ENCODE assay signal across 8 mouse cellular contexts in genomic region chr17:34123518-34123917, GRCm38 (mm10). TPM values are rescaled to one million over a fixed set of nuclear protein-coding genes. Genes with fewer than 3 reads are reported as not detected.
DNase-seq lines count a peak whose midpoint lies in the region; ATAC-seq and TF ChIP-seq lines count a peak whose summit lies in the region.

No protein-coding gene starts in this region.

- peaks cover 0 to 11% of the 10 kb centered on the region in 2 experiments; a peak in 2 of 4 replicates for H3K36me3 ChIP-seq in MEL (ENCODE audit: control insufficient read depth in 1 of 2, insufficient read depth in 2 of 2, low read length in 2 of 2)
- H3K36me3 ChIP-seq in forebrain, postnatal 0 days (ENCODE audit: insufficient read depth), result peaks cover 5% of the 10 kb centered on the region; the same call in 1 of the 2 replicates
- peaks cover 10% of the 10 kb centered on the region for H3K36me3 ChIP-seq in limb, embryonic 12.5 days
- no peaks in the 10 kb centered on the region for H3K36me3 ChIP-seq in midbrain, postnatal 0 days (ENCODE audit: insufficient read depth, low read length)

- H3K27me3 ChIP-seq in MEL (ENCODE audit: control insufficient read depth in 1 of 2, insufficient read depth in 2 of 2, low read length in 2 of 2), result no peaks in the 10 kb centered on the region
- no peaks in the 10 kb centered on the region for H3K27me3 ChIP-seq in forebrain, postnatal 0 days (ENCODE audit: insufficient read depth, low read length)
- no peaks in the 10 kb centered on the region for H3K27me3 ChIP-seq in limb, embryonic 12.5 days
- no peaks in the 10 kb centered on the region for H3K27me3 ChIP-seq in midbrain, postnatal 0 days (ENCODE audit: insufficient read depth, low read length)

- H3K4me1 ChIP-seq in MEL (ENCODE audit: control insufficient read depth in 1 of 2, insufficient read depth in 2 of 2, low read length in 2 of 2), result peaks cover 3 to 23% of the 10 kb centered on the region in 2 experiments
- 0 out of 2 replicates have a peak, but pooled peaks cover 5% of the 10 kb centered on the region for H3K4me1 ChIP-seq in forebrain, postnatal 0 days (ENCODE audit: insufficient read depth)
- peaks cover 35% of the 10 kb centered on the region for H3K4me1 ChIP-seq in limb, embryonic 12.5 days (replicated peaks)
- H3K4me1 ChIP-seq in midbrain, postnatal 0 days (ENCODE audit: insufficient read depth, low read length), result peaks cover 7% of the 10 kb centered on the region

- TF ChIP-seq RAD21 in MEL (IDR thresholded peaks at IDR 0.05; ENCODE audit: low read depth, low read length), result no peak

- peaks cover 50% of the 10 kb centered on the region for H3K79me2 ChIP-seq in MEL (ENCODE audit: control insufficient read depth, insufficient read depth, low read length, poor library complexity)

- TF ChIP-seq EP300 in MEL (IDR thresholded peaks at IDR 0.05; ENCODE audit: low read depth in 1 of 2, low read length in 2 of 2), result no peak

- no peak for TF ChIP-seq CTCF in MEL (IDR thresholded peaks at IDR 0.05 in 2 of 3, conservative IDR thresholded peaks at IDR 0.05 in 1 of 3; ENCODE audit: control insufficient read depth in 1 of 3, insufficient read depth in 1 of 3, low read depth in 2 of 3, low read length in 3 of 3, poor library complexity in 1 of 3, severe bottlenecking in 1 of 3)
- no peak for TF ChIP-seq CTCF in forebrain, postnatal 0 days (IDR thresholded peaks at IDR 0.05; ENCODE audit: low read depth)
- no peak for TF ChIP-seq CTCF in midbrain, postnatal 0 days (IDR thresholded peaks at IDR 0.05)

- peak overlapping the region; percentile 84 for H3K27ac ChIP-seq in MEL (ENCODE audit: control insufficient read depth, low read depth, low read length)
- peak overlapping the region; percentile 24; the same call in 1 of the 2 replicates for H3K27ac ChIP-seq in forebrain, postnatal 0 days (ENCODE audit: low read depth, low read length)
- H3K27ac ChIP-seq in limb, embryonic 12.5 days, result peak overlapping the region; percentile 100
- H3K27ac ChIP-seq in midbrain, postnatal 0 days (ENCODE audit: low read depth, low read length), result peak overlapping the region; percentile 100; the same call in 1 of the 2 replicates

- H3K9me3 ChIP-seq in MEL (replicated peaks; ENCODE audit: insufficient read depth, low read length), result no peaks in the 10 kb centered on the region
- no peaks in the 10 kb centered on the region for H3K9me3 ChIP-seq in forebrain, postnatal 0 days (ENCODE audit: low read length)
- H3K9me3 ChIP-seq in limb, embryonic 12.5 days, result no peaks in the 10 kb centered on the region
- no peaks in the 10 kb centered on the region for H3K9me3 ChIP-seq in midbrain, postnatal 0 days (ENCODE audit: low read length)

- H3K4me2 ChIP-seq in forebrain, postnatal 0 days (ENCODE audit: low read depth), result peak overlapping the region; percentile 88
- H3K4me2 ChIP-seq in limb, embryonic 12.5 days, result peak overlapping the region; percentile 74
- H3K4me2 ChIP-seq in midbrain, postnatal 0 days (ENCODE audit: low read depth, low read length, poor library complexity, severe bottlenecking), result peak overlapping the region; percentile 86

- no peak for ATAC-seq in forebrain, postnatal 0 days
- no peak for ATAC-seq in limb, embryonic 12.5 days (ENCODE audit: insufficient number of reproducible peaks, insufficient read depth, low FRiP score, low TSS enrichment, low read depth)
- ATAC-seq in midbrain, postnatal 0 days (ENCODE audit: low FRiP score), result no peak

- WGBS in forebrain, postnatal 0 days, result 1% methylated on average over 2 of the region's 2 CpGs
- 18% methylated on average over 2 of the region's 2 CpGs for WGBS in limb, embryonic 12.5 days
- 4% methylated on average over 2 of the region's 2 CpGs for WGBS in midbrain, postnatal 0 days

- no peak for TF ChIP-seq POLR2A in MEL (IDR thresholded peaks at IDR 0.05; ENCODE audit: control insufficient read depth in 1 of 2, insufficient read depth in 1 of 2, low read depth in 1 of 2, low read length in 2 of 2, poor library complexity in 1 of 2)

- H3K9ac ChIP-seq in MEL (ENCODE audit: control insufficient read depth, low read depth, low read length, poor library complexity, severe bottlenecking), result peak overlapping the region; percentile 91
- peak overlapping the region; percentile 87; the same call in 1 of the 2 replicates for H3K9ac ChIP-seq in forebrain, postnatal 0 days
- H3K9ac ChIP-seq in limb, embryonic 12.5 days (replicated peaks), result peak overlapping the region; percentile 99
- peak overlapping the region; percentile 93; the same call in 1 of the 2 replicates for H3K9ac ChIP-seq in midbrain, postnatal 0 days (replicated peaks; ENCODE audit: low read length, poor library complexity, severe bottlenecking)

- DNase-seq in cerebellum, adult 8-10 months, result peak; percentile 28
- DNase-seq in cerebellum, postnatal 25 days, result no peak
- peak; percentile 57 for DNase-seq in MEL (ENCODE audit: low read depth, low spot score)
- DNase-seq in forebrain, postnatal 0 days, result no peak
- no peak for DNase-seq in midbrain, postnatal 0 days (ENCODE audit: low spot score)
- no peak for DNase-seq in spleen, postnatal 4 days (ENCODE audit: low spot score in 2 of 2)
- DNase-seq in urinary bladder, adult 2 months (ENCODE audit: low spot score), result no peak

- peak overlapping the region; percentile 59 to 67 for H3K4me3 ChIP-seq in MEL (ENCODE audit: control insufficient read depth in 1 of 2, insufficient read depth in 1 of 2, low read depth in 2 of 2, low read length in 2 of 2)
- H3K4me3 ChIP-seq in forebrain, postnatal 0 days (ENCODE audit: low read depth, low read length), result peak overlapping the region; percentile 59
- peak overlapping the region; percentile 99 for H3K4me3 ChIP-seq in limb, embryonic 12.5 days (replicated peaks)
- H3K4me3 ChIP-seq in midbrain, postnatal 0 days (ENCODE audit: low read depth, low read length), result peak overlapping the region; percentile 77

TF ChIP-seq in MEL, 35 proteins besides CTCF, POLR2A, EP300 and RAD21 (continues in another document):
- TF ChIP-seq MAFK (IDR thresholded peaks at IDR 0.05; ENCODE audit: borderline replicate concordance, low read depth, low read length), result no peak

RNA-seq across cellular contexts. Expression of gene Brd2, which starts 1.1 kb away (rescaled TPM):
- 97.2 and 99.5 TPM in 2 replicates for total RNA-seq in MEL (2012; rRNA removed)
- polyA plus RNA-seq in MEL (2012; ENCODE audit: insufficient read depth in 1 of 2, insufficient read length in 2 of 2, low read depth in 1 of 2, low replicate concordance in 2 of 2, missing spikeins in 1 of 2), result 100 to 1,000 TPM; 189 to 252 TPM
- 191 and 219 TPM in 2 replicates for total RNA-seq in forebrain, postnatal 0 days (2014; rRNA removed)
- 122 and 129 TPM in 2 replicates for polyA plus RNA-seq in forebrain, postnatal 0 days (2015; fragmentation: Nextera tagmentation; extraction: Ambion mirVana)
- 129 and 134 TPM in 2 replicates for polyA plus RNA-seq in limb, embryonic 12.5 days (2016; fragmentation: Nextera tagmentation; extraction: Ambion mirVana)
- total RNA-seq in midbrain, postnatal 0 days (2014; rRNA removed), result 219 and 233 TPM in 2 replicates
- polyA plus RNA-seq in midbrain, postnatal 0 days (2015; fragmentation: Nextera tagmentation; extraction: Ambion mirVana), result 107 and 124 TPM in 2 replicates
- 135 and 154 TPM in 2 replicates for polyA plus RNA-seq in urinary bladder, adult 2 months (2012; rRNA removed)

RNA-seq across cellular contexts. Expression of gene H2-DMa, which starts 4.2 kb away (rescaled TPM):
- total RNA-seq in MEL (2012; rRNA removed), result 26.1 and 38.3 TPM in 2 replicates
- polyA plus RNA-seq in MEL (2012; ENCODE audit: insufficient read depth in 1 of 2, insufficient read length in 2 of 2, low read depth in 1 of 2, low replicate concordance in 2 of 2, missing spikeins in 1 of 2), result 10 to 100 TPM in 1 of 2 experiments, not detected in 1; 38.7 TPM
- 21.5 and 25.7 TPM in 2 replicates for total RNA-seq in forebrain, postnatal 0 days (2014; rRNA removed)
- polyA plus RNA-seq in forebrain, postnatal 0 days (2015; fragmentation: Nextera tagmentation; extraction: Ambion mirVana), result 19.2 and 23.5 TPM in 2 replicates
- 11.1 and 13.2 TPM in 2 replicates for polyA plus RNA-seq in limb, embryonic 12.5 days (2016; fragmentation: Nextera tagmentation; extraction: Ambion mirVana)
- total RNA-seq in midbrain, postnatal 0 days (2014; rRNA removed), result 23.8 and 39.0 TPM in 2 replicates
- polyA plus RNA-seq in midbrain, postnatal 0 days (2015; fragmentation: Nextera tagmentation; extraction: Ambion mirVana), result 24.8 and 26.1 TPM in 2 replicates
- polyA plus RNA-seq in urinary bladder, adult 2 months (2012; rRNA removed), result 30.0 and 31.9 TPM in 2 replicates

RNA-seq across cellular contexts. Expression of gene H2-DMb2, which starts 19.6 kb away (rescaled TPM):
- total RNA-seq in MEL (2012; rRNA removed), result 0.77 and 0.82 TPM in 2 replicates
- 1 to 10 TPM in 1 of 2 experiments, not detected in 1; 1.5 TPM for polyA plus RNA-seq in MEL (2012; ENCODE audit: insufficient read depth in 1 of 2, insufficient read length in 2 of 2, low read depth in 1 of 2, low replicate concordance in 2 of 2, missing spikeins in 1 of 2)
- 2.2 and 2.4 TPM in 2 replicates for total RNA-seq in forebrain, postnatal 0 days (2014; rRNA removed)
- polyA plus RNA-seq in forebrain, postnatal 0 days (2015; fragmentation: Nextera tagmentation; extraction: Ambion mirVana), result 0.72 and 1.0 TPM in 2 replicates
- 0.30 and 0.32 TPM in 2 replicates for polyA plus RNA-seq in limb, embryonic 12.5 days (2016; fragmentation: Nextera tagmentation; extraction: Ambion mirVana)
- total RNA-seq in midbrain, postnatal 0 days (2014; rRNA removed), result 0.16 and 0.47 TPM in 2 replicates
- polyA plus RNA-seq in midbrain, postnatal 0 days (2015; fragmentation: Nextera tagmentation; extraction: Ambion mirVana), result 1.4 and 1.6 TPM in 2 replicates
- polyA plus RNA-seq in urinary bladder, adult 2 months (2012; rRNA removed), result 4.1 and 4.9 TPM in 2 replicates

RNA-seq across cellular contexts. Expression of gene H2-DMb1, which starts 29.4 kb away (rescaled TPM):
- not detected in 2 replicates for total RNA-seq in MEL (2012; rRNA removed)
- polyA plus RNA-seq in MEL (2012; ENCODE audit: insufficient read depth in 1 of 2, insufficient read length in 2 of 2, low read depth in 1 of 2, low replicate concordance in 2 of 2, missing spikeins in 1 of 2), result under 1 TPM in 1 of 2 experiments, not detected in 1; 0.67 TPM
- 0.62 and 2.8 TPM in 2 replicates for total RNA-seq in forebrain, postnatal 0 days (2014; rRNA removed)
- 1.5 and 1.7 TPM in 2 replicates for polyA plus RNA-seq in forebrain, postnatal 0 days (2015; fragmentation: Nextera tagmentation; extraction: Ambion mirVana)
- 1.2 and 1.3 TPM in 2 replicates for polyA plus RNA-seq in limb, embryonic 12.5 days (2016; fragmentation: Nextera tagmentation; extraction: Ambion mirVana)
- total RNA-seq in midbrain, postnatal 0 days (2014; rRNA removed), result 0.47 and 4.7 TPM in 2 replicates
- 1.6 and 2.3 TPM in 2 replicates for polyA plus RNA-seq in midbrain, postnatal 0 days (2015; fragmentation: Nextera tagmentation; extraction: Ambion mirVana)
- polyA plus RNA-seq in urinary bladder, adult 2 months (2012; rRNA removed), result 22.4 and 22.8 TPM in 2 replicates

RNA-seq across cellular contexts. Expression of gene H2-Oa, which starts 31.4 kb away (rescaled TPM):
- total RNA-seq in MEL (2012; rRNA removed), result 2.2 and 2.6 TPM in 2 replicates
- 1 to 10 TPM in 1 of 2 experiments, not detected in 1; 3.9 TPM for polyA plus RNA-seq in MEL (2012; ENCODE audit: insufficient read depth in 1 of 2, insufficient read length in 2 of 2, low read depth in 1 of 2, low replicate concordance in 2 of 2, missing spikeins in 1 of 2)
- not detected in 2 replicates for total RNA-seq in forebrain, postnatal 0 days (2014; rRNA removed)
- polyA plus RNA-seq in forebrain, postnatal 0 days (2015; fragmentation: Nextera tagmentation; extraction: Ambion mirVana), result 0.13 TPM in 1 of 2 replicates, not detected in the other
- 0.71 and 0.86 TPM in 2 replicates for polyA plus RNA-seq in limb, embryonic 12.5 days (2016; fragmentation: Nextera tagmentation; extraction: Ambion mirVana)
- not detected in 2 replicates for total RNA-seq in midbrain, postnatal 0 days (2014; rRNA removed)
- 0.23 TPM in 1 of 2 replicates, not detected in the other for polyA plus RNA-seq in midbrain, postnatal 0 days (2015; fragmentation: Nextera tagmentation; extraction: Ambion mirVana)
- 1.7 and 2.1 TPM in 2 replicates for polyA plus RNA-seq in urinary bladder, adult 2 months (2012; rRNA removed)

Comparison
In these comparisons a context has a peak if more than half of its experiments do, and no peak if none do; other contexts are left out.
1. DNase-seq: peak in cerebellum, adult 8-10 months (single experiment) and MEL (single experiment); none in cerebellum, postnatal 25 days (0 of 2), forebrain, postnatal 0 days (single experiment), midbrain, postnatal 0 days (single experiment), spleen, postnatal 4 days (0 of 2) and urinary bladder, adult 2 months (single experiment).
2. H3K27ac ChIP-seq: peak in every context shown above with its lines; median percentile 100 in limb, embryonic 12.5 days; 100 in midbrain, postnatal 0 days; 84 in MEL; 24 in forebrain, postnatal 0 days.
3. Peak in every context shown above with its lines, with median percentiles within 50 percentile points of each other: H3K4me3 ChIP-seq, H3K9ac ChIP-seq and H3K4me2 ChIP-seq.